Mouse (Mus musculus): Measurements from ENCODE around the gene Ube2o.

DNA sequence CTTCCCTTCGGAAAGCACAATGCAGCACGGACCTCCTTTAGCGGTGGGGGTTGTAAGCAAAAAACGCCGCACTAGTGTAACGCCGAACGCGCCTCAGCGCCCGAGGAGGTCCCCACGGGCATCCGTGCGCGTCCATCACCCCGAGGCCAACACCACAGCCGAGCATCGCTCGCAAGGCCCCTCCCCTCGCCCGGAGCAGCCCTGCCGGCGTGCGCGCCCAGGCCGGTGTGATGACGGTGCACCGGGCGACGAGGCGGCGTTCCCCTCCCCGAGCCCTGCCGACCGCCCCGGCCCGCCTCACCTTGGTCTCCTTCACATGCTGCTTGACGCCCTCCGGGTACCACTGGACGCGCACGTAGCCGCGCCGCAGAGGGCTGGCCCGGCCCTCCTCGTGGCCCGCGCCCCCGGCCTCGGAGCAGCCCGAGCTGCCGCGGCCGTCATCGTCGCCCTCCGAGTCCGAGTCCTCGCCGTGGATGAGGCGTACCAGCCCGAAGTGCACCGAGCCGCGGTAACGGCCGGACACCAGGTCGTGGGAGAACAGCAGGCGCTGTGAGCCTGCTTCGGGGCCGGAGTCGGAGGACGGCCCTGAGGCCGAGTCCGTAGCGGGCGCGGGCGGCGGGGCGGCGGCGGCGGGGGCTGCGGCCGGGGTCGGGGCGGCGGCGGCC, 404 bp downstream of the Ube2o start:
- no peak for TF ChIP-seq POLR2A (IDR thresholded peaks at IDR 0.05; ENCODE audit: borderline replicate concordance, extremely low read depth, low read depth, low read length)
- no peak for TF ChIP-seq CTCF (IDR thresholded peaks at IDR 0.05; ENCODE audit: insufficient read depth, low read length)
